Mouse (Mus musculus) liver, embryonic 13.5 days (tissue): Measurements from ENCODE around the gene Vtcn1. TPM values are rescaled to one million over a fixed set of nuclear protein-coding genes. Genes with fewer than 3 reads are reported as not detected.
A peak's percentile ranks its signal among the peaks of the same experiment; 100 is the strongest.

Experiments used
- ATAC-seq: fragments of 200-750 bp; cut with Nextera tagmentation; 2 replicates; pipeline ENCODE4 v1.8.0; 2017; ENCODE audit warnings: low read depth, mild to moderate bottlenecking, moderate number of reproducible peaks, moderate library complexity
- DNase-seq: peaks from one replicate; pipeline ENCODE4 v3.0.0; 2022
- H3K27ac ChIP-seq: fragments of 300-500 bp; sonication (generic); 2 replicates; pipeline ENCODE4 v1.5.1; 2015; ENCODE audit warnings: moderate library complexity, mild to moderate bottlenecking, inconsistent platforms
- H3K27me3 ChIP-seq: fragments of 300-500 bp; sonication (generic); 2 replicates; pipeline ENCODE4 v1.6.1; 2015; ENCODE audit warnings: mild to moderate bottlenecking, inconsistent platforms
- H3K36me3 ChIP-seq: fragments of 300-500 bp; sonication (generic); 2 replicates; pipeline ENCODE4 v1.6.1; 2015; ENCODE audit warnings: mild to moderate bottlenecking, inconsistent platforms
- H3K4me1 ChIP-seq: fragments of 300-500 bp; sonication (generic); replicated peaks from 2 replicates; pipeline ENCODE4 v1.6.1; 2015; ENCODE audit warnings: inconsistent platforms
- H3K4me2 ChIP-seq: fragments of 300-500 bp; sonication (generic); 2 replicates; pipeline ENCODE4 v1.6.1; 2015; ENCODE audit warnings: inconsistent platforms, mild to moderate bottlenecking, moderate library complexity
- H3K4me3 ChIP-seq: fragments of 300-500 bp; sonication (generic); replicated peaks from 2 replicates; pipeline ENCODE4 v1.5.1; 2015; ENCODE audit warnings: mild to moderate bottlenecking, inconsistent platforms
- H3K9ac ChIP-seq: fragments of 300-500 bp; sonication (generic); 2 replicates; pipeline ENCODE4 v1.6.1; 2015; ENCODE audit warnings: mild to moderate bottlenecking, inconsistent platforms
- H3K9me3 ChIP-seq: fragments of 300-500 bp; sonication (generic); replicated peaks from 2 replicates; pipeline ENCODE4 v1.6.1; 2016; ENCODE audit warnings: inconsistent platforms
- WGBS: fragments of 180-500 bp; shearing (Covaris S2); methylation state at CpG from one replicate; pipeline ENCODE4 v1.1.7; 2015; ENCODE audit not compliant: insufficient replicate concordance; 5-methylcytosine and 5-hydroxymethylcytosine counted together
- polyA plus RNA-seq: library from polyadenylated mRNA; unstranded; fragments of >200 nt; fragmentation: Nextera tagmentation; extraction: Ambion mirVana; gene quantifications from 2 replicates; pipeline ENCODE4 v1.2.1, GENCODE M21; 2015

Vtcn1 gene
- polyA plus RNA-seq, 1 experiment from 2014 or later, result not detected

DNA sequence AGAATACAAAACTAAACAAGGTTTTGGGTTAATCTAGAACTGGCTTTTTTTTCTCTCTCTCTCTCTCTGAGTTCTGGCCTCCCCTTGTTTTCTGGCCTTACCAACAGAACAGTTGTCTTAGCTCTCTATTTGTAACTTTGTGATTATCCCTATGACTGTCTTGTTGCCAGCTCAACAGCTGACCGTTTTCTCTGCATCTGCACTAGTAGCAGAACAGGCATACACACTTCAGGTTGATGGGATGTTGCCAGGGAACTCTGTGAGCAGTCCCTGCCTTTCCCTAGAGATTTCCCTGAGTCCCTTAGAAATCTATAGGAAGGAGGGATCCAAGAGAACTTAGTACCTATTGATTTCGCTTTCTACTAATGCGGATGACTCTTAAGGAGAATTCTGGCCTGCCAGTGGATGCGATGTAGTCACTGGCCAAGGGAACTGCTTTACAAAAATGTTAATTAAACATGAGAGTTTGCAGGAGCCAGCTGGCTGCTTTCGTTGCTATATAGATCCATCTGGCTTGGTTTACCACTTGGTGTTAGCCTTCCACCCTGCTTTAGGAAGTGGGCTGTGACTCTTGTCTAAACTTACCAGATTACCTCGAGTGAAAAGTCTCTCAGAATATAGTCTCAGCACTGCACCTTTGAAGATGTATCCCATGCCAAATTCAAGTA lies 98.9 kb downstream of the Vtcn1 start:
- Histone ChIP-seq H3K27me3 (no peaks in the 10 kb centered on the region), H3K9ac (no peak overlapping the region), H3K9me3 (no peaks in the 10 kb centered on the region), H3K4me2 (no peak overlapping the region), H3K4me1 (peaks cover 25% of the 10 kb centered on the region), H3K36me3 (no peaks in the 10 kb centered on the region), H3K4me3 (no peak overlapping the region), H3K27ac (no peak overlapping the region)
- ATAC-seq (no peak), DNase-seq (no peak)
- 69% methylated on average over 6 of the region's 6 CpGs for WGBS

DNA sequence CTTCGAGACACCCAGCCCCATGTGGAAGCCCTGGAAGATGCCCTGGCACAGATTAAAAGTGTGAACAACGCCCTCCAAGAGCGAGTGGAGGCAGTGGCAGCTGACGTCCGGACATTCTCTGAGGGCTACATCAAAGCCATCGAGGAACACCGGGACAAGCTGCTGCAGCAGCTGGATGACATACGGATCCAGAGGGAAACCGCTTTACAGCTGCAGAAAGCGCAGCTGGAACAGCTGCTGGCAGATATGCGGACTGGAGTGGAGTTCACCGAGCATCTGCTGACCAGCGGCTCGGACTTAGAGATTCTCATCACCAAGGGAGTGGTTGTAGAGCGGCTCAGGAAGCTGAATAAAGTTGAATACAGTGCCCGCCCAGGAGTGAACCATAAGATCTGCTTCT lies 99.9 kb downstream of the Vtcn1 start:
- H3K36me3 ChIP-seq, result no peaks in the 10 kb centered on the region
- H3K9me3 ChIP-seq, result no peaks in the 10 kb centered on the region
- no peak for ATAC-seq
- WGBS, result 75% methylated on average over 16 of the region's 16 CpGs
- H3K4me3 ChIP-seq, result no peak overlapping the region
- no peaks in the 10 kb centered on the region for H3K27me3 ChIP-seq
- H3K4me1 ChIP-seq, result peaks cover 23% of the 10 kb centered on the region
- H3K9ac ChIP-seq, result no peak overlapping the region
- H3K4me2 ChIP-seq, result no peak overlapping the region
- no peak overlapping the region for H3K27ac ChIP-seq
- DNase-seq, result no peak

DNA sequence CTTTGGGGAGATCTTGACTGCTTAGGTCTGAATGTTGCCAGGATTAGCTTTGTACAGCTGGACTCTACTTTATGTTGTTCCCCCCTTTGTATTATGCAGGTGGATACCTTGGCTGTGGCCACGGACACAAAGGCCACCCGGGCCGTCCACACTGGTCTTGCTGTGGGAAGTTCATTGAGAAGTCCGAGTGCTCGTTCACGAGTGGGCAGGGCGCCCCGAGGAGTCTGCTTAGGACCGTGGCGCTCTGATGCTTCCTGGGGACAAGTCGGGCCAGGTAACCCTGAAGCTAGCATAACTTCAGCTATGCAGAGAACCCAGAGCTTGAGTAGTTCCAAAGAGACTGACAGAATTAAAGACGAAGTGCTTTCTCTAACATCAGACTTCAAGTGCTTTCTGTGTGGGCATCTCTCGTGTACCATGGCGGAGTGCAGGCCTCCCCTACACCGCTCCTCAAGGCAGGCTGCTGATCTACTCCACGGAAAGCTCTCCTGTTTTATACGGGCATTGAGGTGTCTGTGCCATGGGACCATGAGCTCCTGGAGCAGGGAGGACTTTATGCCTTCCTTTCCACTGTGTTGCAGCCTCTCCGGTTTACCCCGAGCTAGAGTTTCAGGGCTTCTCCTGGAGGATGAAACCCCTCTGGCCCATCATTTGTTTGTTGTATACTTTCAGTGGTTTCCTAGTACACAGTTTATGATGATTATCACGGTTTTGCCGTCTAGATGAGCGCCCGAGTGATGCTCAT lies 106.2 kb downstream of the Vtcn1 start:
- Histone ChIP-seq H3K36me3 (peaks cover 12% of the 10 kb centered on the region), H3K27me3 (no peaks in the 10 kb centered on the region), H3K9me3 (no peaks in the 10 kb centered on the region), H3K4me1 (peaks cover 3% of the 10 kb centered on the region; the same call in 1 of the 2 replicates), H3K4me2 (no peak overlapping the region), H3K27ac (no peak overlapping the region), H3K9ac (no peak overlapping the region), H3K4me3 (no peak overlapping the region)
- ATAC-seq (no peak), DNase-seq (no peak)
- WGBS, result 81% methylated on average over 23 of the region's 23 CpGs

DNA sequence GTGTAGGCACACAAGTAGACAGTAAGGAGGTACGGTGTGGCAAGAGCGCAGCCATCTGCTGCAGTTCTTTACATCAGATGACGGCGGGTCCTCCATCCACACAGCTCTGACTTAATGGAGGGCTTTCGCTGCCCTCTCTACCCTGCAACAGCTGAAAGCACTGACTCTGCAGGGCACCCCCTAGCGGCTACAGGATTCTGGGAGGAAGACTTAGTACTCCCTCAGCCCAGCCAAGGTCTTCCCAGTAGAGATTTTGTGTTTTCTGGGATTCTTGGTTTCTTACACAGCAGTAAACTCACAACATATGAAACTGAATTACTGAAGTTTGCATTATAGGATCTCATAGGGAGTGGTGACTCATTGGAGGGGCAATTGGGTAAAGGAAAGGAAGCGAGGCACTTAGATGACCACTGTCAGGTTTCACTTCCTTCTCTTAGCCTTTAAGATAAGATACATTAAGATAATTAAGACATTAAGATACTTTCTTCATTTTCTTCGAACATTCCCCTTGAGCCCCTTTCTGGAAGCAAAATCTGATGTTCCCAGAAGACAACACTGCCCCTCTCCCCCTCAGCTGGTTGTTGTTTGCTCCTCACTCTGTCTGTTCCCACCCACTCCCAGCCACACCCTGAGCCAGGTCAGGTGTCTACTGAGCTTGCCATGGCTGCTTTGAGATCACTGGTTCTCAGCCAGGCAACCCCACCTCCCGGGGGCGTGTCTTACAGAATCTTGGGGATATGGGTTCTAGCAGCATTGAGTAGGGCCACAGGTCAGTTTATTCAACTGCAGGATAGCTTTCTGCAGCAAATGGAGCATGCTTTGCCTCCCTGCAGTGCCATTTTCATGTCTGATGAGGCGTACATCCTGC lies 107.1 kb downstream of the Vtcn1 start:
- Histone ChIP-seq H3K36me3 (peaks cover 15% of the 10 kb centered on the region), H3K4me1 (peaks cover 3% of the 10 kb centered on the region; the same call in 1 of the 2 replicates)
- peak; percentile 63 for ATAC-seq

DNA sequence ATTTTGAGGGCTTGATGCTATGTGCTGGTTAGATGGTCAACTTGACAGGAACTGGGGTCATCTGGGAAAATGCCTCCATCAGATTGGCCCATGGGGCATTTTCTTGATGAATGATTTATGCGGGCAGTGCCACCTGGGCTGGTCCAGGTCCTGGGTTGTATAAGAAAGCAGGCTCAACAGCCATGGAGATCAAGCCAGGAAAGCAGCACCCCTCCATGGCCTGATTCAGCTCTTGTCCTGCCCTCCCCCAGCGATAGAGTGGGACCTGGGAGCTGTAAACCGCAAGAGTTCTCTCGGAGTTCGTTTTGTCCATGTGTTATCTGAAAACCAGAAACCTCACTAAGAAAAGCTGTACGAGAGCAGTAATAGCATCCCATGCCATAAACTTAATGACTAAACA lies 110.3 kb downstream of the Vtcn1 start:
- no peak for DNase-seq
- Histone ChIP-seq H3K36me3 (peaks cover 47% of the 10 kb centered on the region), H3K4me1 (peaks cover 3% of the 10 kb centered on the region; the same call in 1 of the 2 replicates), H3K4me2 (no peak overlapping the region), H3K9ac (no peak overlapping the region), H3K4me3 (no peak overlapping the region), H3K27me3 (no peaks in the 10 kb centered on the region), H3K9me3 (no peaks in the 10 kb centered on the region), H3K27ac (no peak overlapping the region)
- no peak for ATAC-seq
- 76% methylated on average over 6 of the region's 6 CpGs for WGBS

More for the DNA sequence above, 107.1 kb downstream of the Vtcn1 start:
- Histone ChIP-seq H3K9me3 (no peaks in the 10 kb centered on the region), H3K9ac (no peak overlapping the region), H3K27me3 (no peaks in the 10 kb centered on the region), H3K4me2 (no peak overlapping the region), H3K4me3 (no peak overlapping the region), H3K27ac (no peak overlapping the region)
- peak; percentile 11 for DNase-seq
- 66% methylated on average over 11 of the region's 11 CpGs for WGBS

DNA sequence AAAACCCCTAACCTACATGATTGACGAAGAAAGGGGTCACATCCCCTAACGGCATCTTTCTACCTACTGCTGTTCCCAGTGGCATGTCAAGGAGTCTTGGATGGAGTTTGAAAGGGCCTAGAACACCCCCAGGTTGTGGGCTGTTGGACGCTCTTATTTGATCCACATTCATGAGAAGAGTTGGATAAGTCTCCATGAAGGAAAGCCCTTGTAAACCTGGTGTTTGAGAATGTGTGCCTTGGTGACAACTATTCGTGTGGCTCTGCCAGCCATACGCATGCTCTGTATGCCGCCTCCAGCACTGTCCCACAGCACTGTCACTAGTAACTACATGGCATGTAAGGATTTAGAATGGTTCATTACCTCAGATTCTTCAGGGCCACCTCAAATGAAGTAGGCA lies 110.9 kb downstream of the Vtcn1 start:
- ATAC-seq, result no peak
- no peak for DNase-seq
- Histone ChIP-seq H3K4me3 (no peak overlapping the region), H3K9ac (no peak overlapping the region), H3K36me3 (peaks cover 52% of the 10 kb centered on the region), H3K9me3 (no peaks in the 10 kb centered on the region), H3K4me1 (peaks cover 3% of the 10 kb centered on the region; the same call in 1 of the 2 replicates), H3K27ac (no peak overlapping the region), H3K27me3 (no peaks in the 10 kb centered on the region), H3K4me2 (no peak overlapping the region)
- 82% methylated on average over 6 of the region's 6 CpGs for WGBS

DNA sequence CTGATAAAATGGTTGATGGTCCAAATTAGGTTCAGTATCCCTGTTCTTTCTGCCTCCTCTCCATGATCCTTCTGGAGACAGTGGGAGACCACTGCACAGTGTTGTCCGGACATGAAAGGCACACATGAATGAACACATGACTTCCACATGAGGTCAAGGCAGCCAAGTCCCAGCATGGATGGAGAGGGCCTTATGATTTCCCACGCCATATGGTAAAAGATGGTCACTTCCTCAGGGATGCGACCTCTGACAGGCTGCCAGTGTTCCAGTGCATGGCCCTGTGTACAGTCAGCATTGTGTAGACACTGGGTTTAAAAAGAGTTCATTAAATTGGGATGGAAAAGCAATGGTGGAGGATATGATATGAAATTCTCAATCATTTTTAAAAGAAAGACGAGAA lies 113.0 kb downstream of the Vtcn1 start:
- peaks cover 63% of the 10 kb centered on the region for H3K36me3 ChIP-seq
- DNase-seq (no peak), ATAC-seq (no peak)
- H3K9ac ChIP-seq, result no peak overlapping the region
- no peak overlapping the region for H3K4me3 ChIP-seq
- no peaks in the 10 kb centered on the region for H3K27me3 ChIP-seq
- H3K27ac ChIP-seq, result no peak overlapping the region
- no peaks in the 10 kb centered on the region for H3K4me1 ChIP-seq
- 77% methylated on average over 4 of the region's 4 CpGs for WGBS
- H3K4me2 ChIP-seq, result no peak overlapping the region
- no peaks in the 10 kb centered on the region for H3K9me3 ChIP-seq

DNA sequence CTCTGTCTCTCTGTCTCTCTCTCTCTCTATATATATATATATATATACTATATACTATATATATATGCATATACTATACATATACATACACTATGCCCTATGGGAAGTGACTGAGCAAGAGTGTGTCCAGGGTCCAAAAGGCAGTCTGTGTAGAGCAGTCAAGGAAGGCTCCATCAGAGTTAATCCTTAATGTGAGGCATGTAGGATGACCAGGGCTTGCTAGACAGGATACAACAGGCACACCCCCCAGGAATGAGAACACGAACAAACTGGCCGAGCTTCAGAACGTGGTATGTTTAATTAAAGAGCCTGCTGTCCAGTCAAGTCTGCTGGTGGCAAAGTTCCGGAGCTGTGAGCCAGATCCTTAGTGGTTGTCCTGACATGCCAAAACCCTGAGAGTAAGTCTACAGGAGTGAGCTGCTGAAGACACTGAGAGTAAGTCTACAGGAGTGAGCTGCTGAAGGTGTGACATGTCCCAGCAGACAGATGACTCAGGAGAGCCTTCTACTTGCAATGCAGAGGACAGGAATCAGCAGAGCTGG lies 115.3 kb downstream of the Vtcn1 start:
- Histone ChIP-seq H3K4me2 (no peak overlapping the region), H3K4me3 (no peak overlapping the region), H3K36me3 (peaks cover 84% of the 10 kb centered on the region), H3K4me1 (no peaks in the 10 kb centered on the region), H3K9ac (no peak overlapping the region), H3K27ac (no peak overlapping the region), H3K27me3 (no peaks in the 10 kb centered on the region), H3K9me3 (no peaks in the 10 kb centered on the region)
- DNase-seq (no peak), ATAC-seq (no peak)
- WGBS, result 83% methylated on average over 4 of the region's 4 CpGs

Other genes starting within 250 kb of the Vtcn1 start
- 39.3 and 40.7 TPM in 2 replicates for gene Man1a2, start 140.0 kb upstream of the Vtcn1 start, polyA plus RNA-seq
- 0.88 and 1.0 TPM in 2 replicates for gene Trim45, start 96.7 kb downstream of the Vtcn1 start, polyA plus RNA-seq
- gene Ttf2, start 144.2 kb downstream of the Vtcn1 start, polyA plus RNA-seq, result 8.4 and 9.6 TPM in 2 replicates
- 0.03 and 0.05 TPM in 2 replicates for gene Cd101, start 204.1 kb downstream of the Vtcn1 start, polyA plus RNA-seq